Comparison of ENCODE assay signal across 10 mouse cellular contexts in genomic region chr1:138275859-138276258, GRCm38 (mm10). TPM values are rescaled to one million over a fixed set of nuclear protein-coding genes. Genes with fewer than 3 reads are reported as not detected.
DNase-seq lines count a peak whose midpoint lies in the region; ATAC-seq and TF ChIP-seq lines count a peak whose summit lies in the region.
"Had no signal": no experiment of that assay in that cellular context is flagged by ENCODE, and none has a peak within 500 bp of the region (broad histone marks: within the 10 kb centered on the region; RNA-seq: fewer than 3 reads in every experiment).

No protein-coding gene starts in this region.

- no peaks in the 10 kb centered on the region for H3K36me3 ChIP-seq in forebrain, embryonic 14.5 days (ENCODE audit: control insufficient read depth, insufficient read depth, low read length)
- no peaks in the 10 kb centered on the region for H3K36me3 ChIP-seq in forebrain, embryonic 16.5 days (ENCODE audit: control insufficient read depth, insufficient read depth)
- H3K36me3 ChIP-seq in C2C12 (ENCODE audit: control insufficient read depth, insufficient read depth) = no peaks in the 10 kb centered on the region
- no peaks in the 10 kb centered on the region for H3K36me3 ChIP-seq in hindbrain, embryonic 12.5 days

- 66% methylated on average over 5 of the region's 5 CpGs for WGBS in forebrain, embryonic 14.5 days
- WGBS in forebrain, embryonic 16.5 days = 65% methylated on average over 5 of the region's 5 CpGs
- 71% methylated on average over 5 of the region's 5 CpGs for WGBS in hindbrain, embryonic 12.5 days

- no peak for TF ChIP-seq POLR2A in brain, embryonic 14.5 days (IDR thresholded peaks at IDR 0.05; ENCODE audit: borderline replicate concordance, extremely low read depth, insufficient read depth, insufficient read length, poor library complexity, severe bottlenecking)

- no peak overlapping the region for H3K4me3 ChIP-seq in forebrain, embryonic 14.5 days (ENCODE audit: low read depth, low read length)
- H3K4me3 ChIP-seq in forebrain, embryonic 16.5 days (replicated peaks; ENCODE audit: low read length) = no peak overlapping the region
- H3K4me3 ChIP-seq in C2C12 (ENCODE audit: insufficient read depth, poor library complexity, severe bottlenecking) = no peak overlapping the region
- H3K4me3 ChIP-seq in hindbrain, embryonic 12.5 days = no peak overlapping the region

- no peaks in the 10 kb centered on the region for H3K79me3 ChIP-seq in C2C12 (ENCODE audit: low read depth)

- TF ChIP-seq CTCF in C2C12 (IDR thresholded peaks at IDR 0.05; ENCODE audit: control insufficient read depth, insufficient read depth, insufficient read length) = peak; percentile 41
- peak; percentile 16; the same call in 1 of the 2 replicates for TF ChIP-seq CTCF in brain, embryonic 14.5 days (IDR thresholded peaks at IDR 0.05; ENCODE audit: borderline replicate concordance, extremely low read depth, insufficient read depth, insufficient read length)

- no peak overlapping the region for H3ac ChIP-seq in C2C12 (ENCODE audit: control insufficient read depth, insufficient read length, low read depth)

- no peak overlapping the region for H3K9ac ChIP-seq in forebrain, embryonic 14.5 days (ENCODE audit: low read length)
- H3K9ac ChIP-seq in forebrain, embryonic 16.5 days (replicated peaks; ENCODE audit: low read depth, low read length) = no peak overlapping the region
- no peak overlapping the region for H3K9ac ChIP-seq in hindbrain, embryonic 12.5 days

- H3K4me2 ChIP-seq in forebrain, embryonic 14.5 days (ENCODE audit: low read length) = no peak overlapping the region
- no peak overlapping the region for H3K4me2 ChIP-seq in forebrain, embryonic 16.5 days (ENCODE audit: low read length)
- no peak overlapping the region for H3K4me2 ChIP-seq in hindbrain, embryonic 12.5 days (replicated peaks)

- no peaks in the 10 kb centered on the region for H3K4me1 ChIP-seq in forebrain, embryonic 14.5 days (ENCODE audit: control insufficient read depth, insufficient read depth, low read length)
- H3K4me1 ChIP-seq in forebrain, embryonic 16.5 days (replicated peaks; ENCODE audit: control insufficient read depth, insufficient read depth, low read length) = no peaks in the 10 kb centered on the region
- H3K4me1 ChIP-seq in hindbrain, embryonic 12.5 days = no peaks in the 10 kb centered on the region

- no peak overlapping the region for H3K27ac ChIP-seq in forebrain, embryonic 14.5 days (ENCODE audit: low read depth, low read length)
- no peak overlapping the region for H3K27ac ChIP-seq in forebrain, embryonic 16.5 days (ENCODE audit: low read length)
- no peak overlapping the region for H3K27ac ChIP-seq in hindbrain, embryonic 12.5 days

- H3K9me3 ChIP-seq in forebrain, embryonic 14.5 days (replicated peaks; ENCODE audit: control insufficient read depth, low read length) = no peaks in the 10 kb centered on the region
- H3K9me3 ChIP-seq in forebrain, embryonic 16.5 days (ENCODE audit: control insufficient read depth, low read length) = no peaks in the 10 kb centered on the region
- no peaks in the 10 kb centered on the region for H3K9me3 ChIP-seq in hindbrain, embryonic 12.5 days (replicated peaks)

- H3K79me2 ChIP-seq in C2C12 (ENCODE audit: control insufficient read depth, insufficient read depth) = no peaks in the 10 kb centered on the region

- no peaks in the 10 kb centered on the region for H3K27me3 ChIP-seq in forebrain, embryonic 14.5 days (replicated peaks; ENCODE audit: control insufficient read depth, insufficient read depth, low read length)
- H3K27me3 ChIP-seq in forebrain, embryonic 16.5 days (replicated peaks; ENCODE audit: control insufficient read depth, insufficient read depth, low read length) = no peaks in the 10 kb centered on the region
- no peaks in the 10 kb centered on the region for H3K27me3 ChIP-seq in C2C12 (ENCODE audit: control insufficient read depth, insufficient read depth, insufficient read length)
- no peaks in the 10 kb centered on the region for H3K27me3 ChIP-seq in hindbrain, embryonic 12.5 days

- peak; percentile 19 for DNase-seq in forebrain, embryonic 14.5 days (ENCODE audit: low spot score)
- DNase-seq in brain, embryonic 14.5 days (ENCODE audit: low read depth) = peak; percentile 28
- peak; percentile 10 for DNase-seq in retina, postnatal 1 day
- DNase-seq in right cerebral cortex, adult 18-20 months = no peak
- DNase-seq in cerebellum, adult 9-11 months = no peak

- ATAC-seq in forebrain, embryonic 14.5 days = no peak
- ATAC-seq in forebrain, embryonic 16.5 days = no peak
- no peak for ATAC-seq in hindbrain, embryonic 12.5 days (ENCODE audit: low FRiP score)

TF ChIP-seq in C2C12, 6 proteins besides CTCF, POLR2A, EP300 and RAD21:
- TF ChIP-seq CEBPB (IDR thresholded peaks at IDR 0.05; ENCODE audit: low read depth) (no peak), MAX (IDR thresholded peaks at IDR 0.05) (no peak), FOSL1 (IDR thresholded peaks at IDR 0.05; ENCODE audit: insufficient read depth, low read length, poor library complexity, severe bottlenecking) (no peak), MYOD1 (IDR thresholded peaks at IDR 0.05; ENCODE audit: control insufficient read depth, insufficient read length, low read depth) (no peak), MYOG (IDR thresholded peaks at IDR 0.05; ENCODE audit: control insufficient read depth, extremely low read depth, insufficient read length) (no peak), USF1 (IDR thresholded peaks at IDR 0.05; ENCODE audit: low read depth) (no peak)

RNA-seq across cellular contexts. Expression of gene Atp6v1g3, which starts 2.3 kb away (rescaled TPM):
- polyA plus RNA-seq in forebrain, embryonic 14.5 days (2014; fragmentation: Nextera tagmentation; extraction: Ambion mirVana) = not detected in 2 replicates
- not detected in 2 replicates for polyA plus RNA-seq in forebrain, embryonic 16.5 days (2015; fragmentation: Nextera tagmentation; extraction: Ambion mirVana)
- not detected for polyA plus RNA-seq in C2C12 (2012; fragmentation: generic; extraction: Trizol)
- not detected in 2 replicates for polyA plus RNA-seq in brain, embryonic 14.5 days (2012; rRNA removed)
- not detected in 2 replicates for polyA plus RNA-seq in hindbrain, embryonic 12.5 days (2016; fragmentation: Nextera tagmentation; extraction: Ambion mirVana)
- polyA plus RNA-seq: large intestine, adult 2 months; neural tube, embryonic 11.5 days had no signal

Comparison
In these comparisons a context has a peak if more than half of its experiments do, and no peak if none do; other contexts are left out.
1. DNase-seq: peak in forebrain, embryonic 14.5 days (single experiment), brain, embryonic 14.5 days (single experiment) and retina, postnatal 1 day (single experiment); none in right cerebral cortex, adult 18-20 months (single experiment) and cerebellum, adult 9-11 months (single experiment).